In genomic region chrX:11090432-11090831, GRCm38 (mm10) we compare ENCODE assay signal across 9 mouse cellular contexts.
A peak's percentile ranks its signal among the peaks of the same experiment; 100 is the strongest.
DNase-seq lines count a peak whose midpoint lies in the region; ATAC-seq lines count a peak whose summit lies in the region.
"Had no signal": no experiment of that assay in that cellular context is flagged by ENCODE, and none has a peak within 500 bp of the region (broad histone marks: within the 10 kb centered on the region; RNA-seq: fewer than 3 reads in every experiment).

No protein-coding gene starts in this region.

- ATAC-seq in forebrain, embryonic 16.5 days, result peak; percentile 69
- ATAC-seq in megakaryocyte progenitor cell, adult 5-6 weeks (replicated peaks; ENCODE audit: poor library complexity), result peak; percentile 94

- DNase-seq in heart, adult 11 months, result peak; percentile 81
- DNase-seq in heart, adult 8-10 months (ENCODE audit: low spot score), result no peak
- peak; percentile 8 for DNase-seq in urinary bladder, postnatal 25 days (ENCODE audit: low spot score)
- no peak for DNase-seq in urinary bladder, postnatal 36 days (ENCODE audit: low spot score in 2 of 2)
- DNase-seq in kidney, postnatal 25 days, result peak; percentile 62 to 65
- no peak for DNase-seq in urinary bladder, postnatal 10 days (ENCODE audit: low spot score)

- no peak overlapping the region for H3K27ac ChIP-seq in forebrain, embryonic 16.5 days (ENCODE audit: low read length)
- H3K27ac ChIP-seq: neural tube, embryonic 12.5 days had no signal

- H3K27me3 ChIP-seq in forebrain, embryonic 16.5 days (replicated peaks; ENCODE audit: control insufficient read depth, insufficient read depth, low read length), result no peaks in the 10 kb centered on the region
- H3K27me3 ChIP-seq: neural tube, embryonic 12.5 days had no signal

- H3K4me3 ChIP-seq in forebrain, embryonic 16.5 days (replicated peaks; ENCODE audit: low read length), result no peak overlapping the region
- H3K4me3 ChIP-seq: neural tube, embryonic 12.5 days had no signal

- H3K4me1 ChIP-seq in forebrain, embryonic 16.5 days (replicated peaks; ENCODE audit: control insufficient read depth, insufficient read depth, low read length), result peaks cover 6% of the 10 kb centered on the region

- H3K9ac ChIP-seq in forebrain, embryonic 16.5 days (replicated peaks; ENCODE audit: low read depth, low read length), result no peak overlapping the region
- H3K9ac ChIP-seq: neural tube, embryonic 12.5 days had no signal

- H3K4me2 ChIP-seq in forebrain, embryonic 16.5 days (ENCODE audit: low read length), result no peak overlapping the region
- H3K4me2 ChIP-seq: neural tube, embryonic 12.5 days had no signal

- no peaks in the 10 kb centered on the region for H3K9me3 ChIP-seq in forebrain, embryonic 16.5 days (ENCODE audit: control insufficient read depth, low read length)
- H3K9me3 ChIP-seq: neural tube, embryonic 12.5 days had no signal

- H3K36me3 ChIP-seq in forebrain, embryonic 16.5 days (ENCODE audit: control insufficient read depth, insufficient read depth), result no peaks in the 10 kb centered on the region
- H3K36me3 ChIP-seq: neural tube, embryonic 12.5 days had no signal

- 19% methylated on average over 7 of the region's 7 CpGs for WGBS in forebrain, embryonic 16.5 days

Comparison
In these comparisons a context has a peak if more than half of its experiments do, and no peak if none do; other contexts are left out.
1. DNase-seq: peak in heart, adult 11 months (single experiment), urinary bladder, postnatal 25 days (single experiment) and kidney, postnatal 25 days (2 of 2); none in heart, adult 8-10 months (single experiment), urinary bladder, postnatal 36 days (0 of 2) and urinary bladder, postnatal 10 days (single experiment).